Mouse (Mus musculus) kidney, postnatal 0 days (tissue): ENCODE measurements around the gene Ajuba. TPM values are rescaled to one million over a fixed set of nuclear protein-coding genes. Genes with fewer than 3 reads are reported as not detected.

ENCODE experiments used
- ATAC-seq: fragments of 200-750 bp; cut with Nextera tagmentation; replicated peaks from 2 replicates; pipeline ENCODE4 v1.8.0; 2017; ENCODE audit warnings: low read depth, moderate number of reproducible peaks, moderate TSS enrichment, moderate library complexity; ENCODE audit not compliant: low FRiP score
- DNase-seq: peaks from one replicate; pipeline ENCODE4 v3.0.0-alpha.2; 2016; ENCODE audit warnings: low spot score
- H3K27ac ChIP-seq: fragments of 300-500 bp; sonication (generic); 2 replicates; pipeline ENCODE4 v1.5.1; 2014; ENCODE audit warnings: mild to moderate bottlenecking
- H3K27me3 ChIP-seq: fragments of 300-500 bp; sonication (generic); 2 replicates; pipeline ENCODE4 v1.6.1; 2014; ENCODE audit warnings: low read length, mixed read lengths; ENCODE audit not compliant: insufficient read depth
- H3K36me3 ChIP-seq: fragments of 300-500 bp; sonication (generic); 2 replicates; pipeline ENCODE4 v1.6.1; 2014; ENCODE audit warnings: low read length, mixed read lengths; ENCODE audit not compliant: insufficient read depth
- H3K4me1 ChIP-seq: fragments of 300-500 bp; sonication (generic); replicated peaks from 2 replicates; pipeline ENCODE4 v1.6.1; 2014; ENCODE audit warnings: antibody characterized with exemption, low read length, mixed read lengths; ENCODE audit not compliant: insufficient read depth
- H3K4me2 ChIP-seq: fragments of 300-500 bp; sonication (generic); 2 replicates; pipeline ENCODE4 v1.6.1; 2014; ENCODE audit warnings: mild to moderate bottlenecking, low read length, moderate library complexity, mixed read lengths
- H3K4me3 ChIP-seq: fragments of 300-500 bp; sonication (generic); replicated peaks from 2 replicates; pipeline ENCODE4 v1.5.1; 2014; ENCODE audit warnings: low read depth, low read length
- H3K9ac ChIP-seq: fragments of 300-500 bp; sonication (generic); 2 replicates; pipeline ENCODE4 v1.6.1; 2014; ENCODE audit warnings: low read depth, low read length
- H3K9me3 ChIP-seq: fragments of 300-500 bp; sonication (generic); replicated peaks from 2 replicates; pipeline ENCODE4 v1.6.1; 2016; ENCODE audit warnings: low read length, inconsistent platforms, mixed read lengths
- CTCF ChIP-seq: IDR thresholded peaks from 2 replicates; pipeline ENCODE4 v1.5.1; 2016; ENCODE audit warnings: antibody characterized with exemption, low read depth, mild to moderate bottlenecking, moderate library complexity
- WGBS: fragments of 180-500 bp; shearing (Covaris S2); extraction: QIAGEN DNeasy Blood & Tissue Kit; methylation state at CpG from one replicate; pipeline ENCODE4 v1.1.7; 2014; 5-methylcytosine and 5-hydroxymethylcytosine counted together
- polyA plus RNA-seq: library from polyadenylated mRNA; unstranded; fragments of >200 nt; fragmentation: Nextera tagmentation; extraction: Ambion mirVana; gene quantifications from 2 replicates; pipeline ENCODE4 v1.2.1, GENCODE M21; 2015

The Ajuba gene
- polyA plus RNA-seq, 1 experiment from 2014 or later: 40.9 TPM

DNA sequence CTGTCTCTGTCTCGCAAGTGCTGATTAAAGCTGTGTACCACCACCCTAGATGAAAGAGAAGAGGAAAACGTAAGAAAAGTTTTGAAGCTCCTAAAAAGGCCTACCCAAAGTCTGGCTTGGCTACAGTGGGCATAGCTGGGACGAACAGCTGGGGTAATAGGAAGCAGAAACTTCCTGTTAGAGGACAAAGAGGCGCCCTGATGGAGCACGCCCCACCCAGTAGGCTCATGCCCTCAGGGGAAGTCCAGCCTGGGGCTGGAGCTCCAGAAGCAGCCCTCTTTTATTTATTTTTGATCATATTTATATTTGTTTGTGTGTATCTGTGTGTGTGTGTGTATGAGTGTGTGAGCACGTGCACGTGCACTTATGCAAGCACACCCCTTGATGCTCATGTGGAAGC is 2.3 kb upstream of the Ajuba start:
- 81% methylated on average over 7 of the region's 7 CpGs for WGBS
- no peak overlapping the region for H3K27ac ChIP-seq
- peaks cover 14% of the 10 kb centered on the region for H3K4me1 ChIP-seq
- ATAC-seq (no peak), DNase-seq (no peak)
- no peak for TF ChIP-seq CTCF
- no peaks in the 10 kb centered on the region for H3K27me3 ChIP-seq
- no peaks in the 10 kb centered on the region for H3K9me3 ChIP-seq
- no peak overlapping the region for H3K4me3 ChIP-seq
- peaks cover 6% of the 10 kb centered on the region; the same call in 1 of the 2 replicates for H3K36me3 ChIP-seq
- no peak overlapping the region for H3K4me2 ChIP-seq
- H3K9ac ChIP-seq: no peak overlapping the region

DNA sequence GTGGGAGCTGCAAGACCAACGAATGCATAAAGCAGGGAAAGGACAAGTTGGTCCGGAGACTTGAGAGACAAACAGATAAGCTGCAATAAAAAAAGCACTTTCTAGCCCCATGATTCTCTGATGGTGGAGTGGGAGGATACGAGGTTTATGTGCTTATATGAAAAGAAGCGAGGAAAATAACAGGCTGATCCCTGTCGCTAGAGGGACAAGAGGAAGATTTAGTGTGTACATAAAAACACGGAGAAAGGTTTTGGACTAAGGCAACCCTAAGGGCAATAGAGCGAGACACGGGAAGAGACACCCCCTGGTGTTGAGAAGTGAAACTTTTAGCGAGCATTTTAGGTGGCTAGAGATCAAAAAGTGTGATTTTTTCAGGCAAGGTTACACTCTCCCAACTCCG is 705 bp upstream of the Ajuba start:
- peak overlapping the region; percentile 94 for H3K27ac ChIP-seq
- DNase-seq: peak; percentile 95
- peak; percentile 23; the same call in 1 of the 2 replicates for ATAC-seq
- peaks cover 30% of the 10 kb centered on the region for H3K4me1 ChIP-seq
- H3K27me3 ChIP-seq: no peaks in the 10 kb centered on the region
- peak; percentile 84 for TF ChIP-seq CTCF
- H3K36me3 ChIP-seq: no peaks in the 10 kb centered on the region
- peak overlapping the region; percentile 85 for H3K4me3 ChIP-seq
- H3K4me2 ChIP-seq: peak overlapping the region; percentile 85
- WGBS: 0% methylated on average over 10 of the region's 10 CpGs
- no peaks in the 10 kb centered on the region for H3K9me3 ChIP-seq
- peak overlapping the region; percentile 93; the same call in 1 of the 2 replicates for H3K9ac ChIP-seq

DNA sequence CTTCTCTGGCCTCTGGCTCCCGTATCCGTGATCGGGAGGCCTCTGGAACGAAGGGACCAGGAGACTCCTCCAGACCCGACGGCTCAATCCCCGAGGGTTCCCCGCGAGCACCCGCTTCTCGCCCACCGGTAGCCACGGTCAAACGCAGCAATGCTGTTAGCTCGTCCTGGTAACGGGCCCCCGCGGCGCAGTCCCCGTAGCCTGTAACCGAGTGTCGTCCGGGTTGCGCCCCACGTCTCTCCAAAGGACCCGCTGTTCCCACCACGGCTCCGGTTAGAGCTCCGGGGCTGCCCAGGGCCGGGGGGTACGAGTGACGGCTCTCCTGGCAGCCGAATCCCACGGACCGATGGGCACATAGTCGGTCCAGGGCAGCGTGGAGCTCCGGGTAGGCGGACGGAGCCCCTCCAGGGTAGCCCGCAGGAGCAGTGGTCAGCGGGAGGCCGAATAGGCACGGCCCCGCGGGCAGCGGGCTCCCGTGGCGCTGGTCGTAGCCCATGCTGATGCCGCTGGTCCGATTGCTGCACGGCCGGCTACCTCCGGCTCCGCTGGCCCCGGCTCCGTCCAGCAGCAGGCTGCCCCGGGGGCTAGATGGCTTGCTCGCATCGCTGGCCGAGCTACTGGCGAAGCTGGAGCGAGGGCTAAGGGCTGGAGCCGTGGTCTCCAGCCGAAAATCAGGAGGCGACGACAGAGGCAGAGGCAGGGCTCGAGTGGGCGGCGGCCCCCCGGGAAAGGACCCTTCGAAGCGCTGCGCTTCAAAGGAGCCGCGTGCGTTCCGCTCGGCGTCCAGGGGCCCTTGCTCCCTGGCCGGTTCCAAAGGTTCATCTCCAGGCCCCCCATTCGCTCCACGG is 893 bp downstream of the Ajuba start:
- Histone ChIP-seq H3K9me3 (no peaks in the 10 kb centered on the region), H3K4me3 (peak overlapping the region; percentile 85), H3K27me3 (no peaks in the 10 kb centered on the region), H3K9ac (peak overlapping the region; percentile 93), H3K27ac (peak overlapping the region; percentile 94), H3K4me1 (peaks cover 42% of the 10 kb centered on the region), H3K36me3 (no peaks in the 10 kb centered on the region), H3K4me2 (peak overlapping the region; percentile 85)
- ATAC-seq: peak; percentile 0; the same call in 1 of the 2 replicates
- WGBS: under 1% methylated on average over 82 of the region's 84 CpGs
- DNase-seq: peak; percentile 38
- TF ChIP-seq CTCF: no peak

DNA sequence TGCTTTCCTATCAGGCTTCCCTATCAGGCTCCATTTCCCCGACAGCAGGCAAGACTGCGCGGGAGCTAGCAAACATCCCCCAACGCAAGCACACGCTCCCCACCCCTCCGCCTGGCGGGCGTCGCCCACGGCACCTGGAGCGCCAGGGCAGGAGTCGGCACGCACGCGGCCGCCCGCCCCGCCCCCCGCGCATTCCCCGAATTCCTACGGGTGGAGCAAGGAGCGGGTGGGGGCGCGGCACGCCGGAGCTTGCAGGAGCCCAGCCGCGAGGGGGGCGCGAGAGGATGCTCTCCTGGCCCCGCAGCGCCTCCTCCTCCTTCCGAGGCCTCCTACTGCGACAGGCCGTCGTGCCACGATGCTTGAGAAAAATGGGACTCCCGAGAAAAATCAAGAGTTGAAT is 1.7 kb downstream of the Ajuba start:
- 0 out of 2 replicates have a peak, but pooled peaks have one; percentile 2 for TF ChIP-seq CTCF
- under 1% methylated on average over 39 of the region's 39 CpGs for WGBS
- peaks cover 42% of the 10 kb centered on the region for H3K4me1 ChIP-seq
- DNase-seq (peak; percentile 94), ATAC-seq (peak; percentile 22)
- H3K4me2 ChIP-seq: peak overlapping the region; percentile 85
- peaks cover 5% of the 10 kb centered on the region; the same call in 1 of the 2 replicates for H3K36me3 ChIP-seq
- peak overlapping the region; percentile 85 for H3K4me3 ChIP-seq
- peak overlapping the region; percentile 94 for H3K27ac ChIP-seq
- peak overlapping the region; percentile 93 for H3K9ac ChIP-seq
- no peaks in the 10 kb centered on the region for H3K9me3 ChIP-seq
- H3K27me3 ChIP-seq: no peaks in the 10 kb centered on the region

DNA sequence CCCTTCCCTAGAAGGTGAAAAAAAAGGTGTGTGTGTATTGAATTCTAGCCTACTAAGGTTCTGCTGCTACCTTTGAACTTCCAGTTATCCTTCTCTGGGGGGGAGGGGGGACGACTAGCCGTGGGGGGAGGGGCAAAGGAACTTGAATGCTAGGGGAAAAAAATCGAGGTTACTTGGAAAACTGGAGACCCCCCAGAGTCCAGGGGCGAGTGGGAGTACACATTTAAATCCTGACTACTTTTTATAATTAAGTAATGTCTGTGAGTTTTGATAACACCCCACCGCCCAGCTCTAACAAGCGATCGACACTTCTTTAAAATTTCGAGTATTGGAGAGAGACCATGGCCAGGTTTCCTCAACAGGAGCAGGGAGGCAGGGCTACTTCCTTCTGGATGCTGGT is 2.3 kb downstream of the Ajuba start:
- no peak for DNase-seq
- H3K4me3 ChIP-seq: peak overlapping the region; percentile 85
- ATAC-seq: no peak
- H3K27me3 ChIP-seq: no peaks in the 10 kb centered on the region
- no peaks in the 10 kb centered on the region for H3K9me3 ChIP-seq
- peak overlapping the region; percentile 93 for H3K9ac ChIP-seq
- peak overlapping the region; percentile 94 for H3K27ac ChIP-seq
- peak overlapping the region; percentile 85 for H3K4me2 ChIP-seq
- peaks cover 8% of the 10 kb centered on the region; the same call in 1 of the 2 replicates for H3K36me3 ChIP-seq
- no peak for TF ChIP-seq CTCF
- 7% methylated on average over 8 of the region's 8 CpGs for WGBS
- peaks cover 42% of the 10 kb centered on the region for H3K4me1 ChIP-seq

DNA sequence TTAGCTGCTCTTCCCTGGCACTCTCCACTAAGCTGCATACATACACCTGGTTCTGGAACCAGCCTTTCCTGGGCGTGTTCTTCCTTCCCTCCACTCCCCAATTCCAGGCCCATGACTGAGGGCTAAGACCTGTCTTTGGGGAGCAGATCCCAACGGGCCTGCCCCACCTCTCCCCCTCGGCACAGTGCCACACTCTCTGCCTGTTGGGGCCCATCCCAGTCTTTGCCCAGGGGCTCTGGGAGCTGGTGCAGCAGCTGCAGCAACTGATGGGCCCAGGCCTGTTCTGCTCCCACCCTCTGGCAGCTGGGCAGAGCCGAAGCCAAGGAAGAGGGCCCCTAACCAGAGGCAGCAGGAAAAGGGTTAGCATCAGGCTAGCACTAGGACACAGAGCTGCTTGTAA is 3.1 kb downstream of the Ajuba start:
- Histone ChIP-seq H3K9ac (peak overlapping the region; percentile 54), H3K4me2 (peak overlapping the region; percentile 85), H3K27me3 (no peaks in the 10 kb centered on the region), H3K36me3 (peaks cover 9% of the 10 kb centered on the region; the same call in 1 of the 2 replicates), H3K27ac (peak overlapping the region; percentile 94), H3K4me3 (peak overlapping the region; percentile 85), H3K4me1 (peaks cover 42% of the 10 kb centered on the region), H3K9me3 (no peaks in the 10 kb centered on the region)
- 15% methylated on average over 4 of the region's 4 CpGs for WGBS
- no peak for ATAC-seq
- DNase-seq: no peak
- TF ChIP-seq CTCF: no peak
